Mouse (Mus musculus) testis, adult 2 months (tissue): ENCODE data around the gene Got1.

Experiments
- CTCF ChIP-seq: fragments of 200-500 bp; IDR thresholded peaks from 2 replicates; pipeline ENCODE4 v1.5.1; 2012; ENCODE audit warnings: low read depth, mild to moderate bottlenecking, inconsistent platforms, low read length, moderate library complexity; ENCODE audit not compliant: control insufficient read depth, insufficient read depth, insufficient replicate concordance
- POLR2A ChIP-seq: fragments of 200-500 bp; IDR thresholded peaks from 2 replicates; pipeline ENCODE4 v1.6.1; 2012; ENCODE audit warnings: low read depth, mild to moderate bottlenecking, inconsistent platforms, low read length, moderate library complexity; ENCODE audit not compliant: control insufficient read depth

DNA sequence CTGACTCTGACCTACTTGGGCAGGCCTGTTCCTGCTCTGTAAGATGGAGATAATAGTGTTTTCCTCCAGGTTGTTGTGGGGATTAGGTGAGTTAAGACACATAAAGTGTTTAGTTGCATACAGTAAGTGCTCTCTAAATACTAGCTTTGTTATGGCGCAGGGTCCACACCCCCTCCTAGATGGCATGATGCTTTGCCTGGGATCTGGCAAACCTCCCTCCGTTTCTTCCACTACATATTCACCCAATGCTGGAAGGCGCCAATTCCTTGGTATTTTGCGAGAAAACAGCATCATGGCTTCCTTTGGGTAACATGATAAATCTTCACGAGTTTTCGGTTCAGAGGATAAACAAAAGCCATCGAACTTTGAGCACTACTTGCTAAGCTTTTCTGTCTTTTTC lies 1.2 kb upstream of the Got1 start:
- TF ChIP-seq POLR2A (no peak), CTCF (no peak)
